Mouse (Mus musculus): ENCODE data around the gene Ubl7. TPM values are rescaled to one million over a fixed set of nuclear protein-coding genes. Genes with fewer than 3 reads are reported as not detected.

Ubl7 gene
- total RNA-seq, 2 experiments from 2014 or later: 70.8 to 80.1 TPM

- intact Hi-C loops (cut with DNase I): no loop called here
- DNase-seq (ENCODE audit: low spot score): no peak
Measured at GRCm38 (mm10) chr9:57961863-57962778, 51.3 kb downstream of the Ubl7 start.

GRCm38 (mm10) chr9:57963249-57963997 lies 52.6 kb downstream of the Ubl7 start:
- DNase-seq (ENCODE audit: low spot score): no peak
- intact Hi-C loops (cut with DNase I): no loop called here

GRCm38 (mm10) chr9:57963998-57964395 lies 53.2 kb downstream of the Ubl7 start:
- intact Hi-C loops (cut with DNase I): loop anchor here (2.0 kb wide), 1 partner anchor 13 kb away; no protein-coding TSS in a partner anchor
- DNase-seq (ENCODE audit: low spot score): no peak

- intact Hi-C loops (cut with DNase I): loop anchor here (2.0 kb wide), 1 partner anchor 14 kb away; no protein-coding TSS in a partner anchor
- DNase-seq (ENCODE audit: low spot score): no peak
Measured at GRCm38 (mm10) chr9:57964528-57965250, 53.9 kb downstream of the Ubl7 start.

GRCm38 (mm10) chr9:57965281-57966185 lies 54.8 kb downstream of the Ubl7 start:
- intact Hi-C loops (cut with DNase I): loop anchor here (2.0 kb wide), 1 partner anchor 15 kb away; no protein-coding TSS in a partner anchor
- no peak for DNase-seq (ENCODE audit: low spot score)

GRCm38 (mm10) chr9:57967237-57967960 lies 56.6 kb downstream of the Ubl7 start:
- intact Hi-C loops (cut with DNase I): no loop called here

GRCm38 (mm10) chr9:57968166-57968771 lies 57.5 kb downstream of the Ubl7 start:
- intact Hi-C loops (cut with DNase I): no loop called here
- DNase-seq (ENCODE audit: low spot score): no peak

More at GRCm38 (mm10) chr9:57967237-57967960, 56.6 kb downstream of the Ubl7 start:
- peak; percentile 70 for DNase-seq (ENCODE audit: low spot score)

- no peak for DNase-seq (ENCODE audit: low spot score)
- intact Hi-C loops (cut with DNase I): no loop called here
Measured at GRCm38 (mm10) chr9:57968783-57969542, 58.2 kb downstream of the Ubl7 start.

GRCm38 (mm10) chr9:57969736-57970495 lies 59.1 kb downstream of the Ubl7 start:
- intact Hi-C loops (cut with DNase I): loop anchor here (5.0 kb wide), 1 partner anchor 33 kb away; no protein-coding TSS in a partner anchor
- peak; percentile 71 for DNase-seq (ENCODE audit: low spot score)

- intact Hi-C loops (cut with DNase I): loop anchor here (5.0 kb wide), 1 partner anchor 34 kb away; no protein-coding TSS in a partner anchor
- no peak for DNase-seq (ENCODE audit: low spot score)
Measured at GRCm38 (mm10) chr9:57971413-57971812, 60.6 kb downstream of the Ubl7 start.

GRCm38 (mm10) chr9:57972141-57972591 lies 61.4 kb downstream of the Ubl7 start:
- intact Hi-C loops (cut with DNase I): loop anchor here (2.0 to 5.0 kb wide), 2 partner anchors 17 to 35 kb away; no protein-coding TSS in a partner anchor
- DNase-seq (ENCODE audit: low spot score): no peak

GRCm38 (mm10) chr9:57972776-57973439 lies 62.1 kb downstream of the Ubl7 start:
- no peak for DNase-seq (ENCODE audit: low spot score)
- intact Hi-C loops (cut with DNase I): loop anchor here (2.0 to 5.0 kb wide), 2 partner anchors 16 to 36 kb away; no protein-coding TSS in a partner anchor

GRCm38 (mm10) chr9:57973440-57974066 lies 62.8 kb downstream of the Ubl7 start:
- DNase-seq (ENCODE audit: low spot score): no peak
- intact Hi-C loops (cut with DNase I): loop anchor here (2.0 to 5.0 kb wide), 2 partner anchors 15 to 36 kb away; no protein-coding TSS in a partner anchor

- DNase-seq (ENCODE audit: low spot score): no peak
- intact Hi-C loops (cut with DNase I): loop anchor here (5.0 kb wide), 1 partner anchor 37 kb away; no protein-coding TSS in a partner anchor
Measured at GRCm38 (mm10) chr9:57974221-57974620, 63.4 kb downstream of the Ubl7 start.
